Mouse (Mus musculus): Measurements from ENCODE around the gene Nop14.

The Nop14 gene

DNA sequence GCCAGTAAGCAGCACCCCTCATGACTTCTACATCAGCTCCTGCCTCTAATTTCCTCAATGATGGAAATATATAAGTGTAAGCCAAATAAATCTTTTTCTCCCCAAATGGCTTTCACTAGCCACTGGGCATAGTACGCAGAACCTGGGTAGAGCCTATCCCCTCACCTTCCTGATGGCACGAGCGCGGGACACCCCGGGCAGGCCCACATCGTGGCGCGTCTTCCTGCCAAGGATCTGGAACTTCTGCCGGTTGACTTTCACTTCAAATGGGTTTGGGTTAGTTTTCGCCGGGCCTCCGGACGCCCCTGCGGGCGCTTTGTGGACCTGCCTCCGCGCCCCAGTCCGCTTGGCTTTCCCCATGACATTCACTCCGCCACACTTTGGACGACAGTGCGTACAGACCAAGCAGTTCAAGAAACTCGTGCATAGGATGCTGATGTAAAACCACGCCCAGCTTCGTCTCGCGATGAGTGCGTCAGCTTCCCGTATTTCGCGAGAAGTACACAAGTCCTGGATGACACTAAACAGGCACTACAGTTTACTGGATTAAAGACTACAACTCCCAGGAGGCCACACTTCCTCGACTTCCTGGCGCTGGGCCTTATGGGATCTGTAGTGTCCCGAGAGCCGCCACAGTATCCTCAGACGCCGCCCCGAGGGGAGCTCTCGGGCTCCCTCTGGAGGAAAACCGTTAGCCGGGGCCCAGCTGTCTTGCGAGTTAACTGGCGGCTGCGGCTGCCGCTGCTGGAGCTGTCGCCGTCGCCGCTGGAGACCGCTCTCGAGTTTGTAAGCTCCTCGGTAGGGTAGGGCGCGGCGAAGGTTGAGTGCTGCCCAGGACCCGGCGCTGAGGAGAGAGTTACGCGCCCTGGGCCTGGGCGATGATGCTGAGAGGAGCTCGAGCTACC is at the start of gene Nop14, which contains the start of gene Grk4:
TSS of gene Nop14 (minus strand) at position 463 of the 905 bp plus-strand sequence.
TSS of gene Grk4 (plus strand) at position 694 of the 905 bp plus-strand sequence.
- peak; percentile 94 for DNase-seq (ENCODE audit: low spot score)

- no peak for DNase-seq (ENCODE audit: low spot score)
These were observed 48.5 kb upstream of the Nop14 start for GRCm38 (mm10) chr5:34708436-34708835.

GRCm38 (mm10) chr5:34695521-34695920 is 35.6 kb upstream of the Nop14 start:
- DNase-seq (ENCODE audit: low spot score), result no peak

DNA sequence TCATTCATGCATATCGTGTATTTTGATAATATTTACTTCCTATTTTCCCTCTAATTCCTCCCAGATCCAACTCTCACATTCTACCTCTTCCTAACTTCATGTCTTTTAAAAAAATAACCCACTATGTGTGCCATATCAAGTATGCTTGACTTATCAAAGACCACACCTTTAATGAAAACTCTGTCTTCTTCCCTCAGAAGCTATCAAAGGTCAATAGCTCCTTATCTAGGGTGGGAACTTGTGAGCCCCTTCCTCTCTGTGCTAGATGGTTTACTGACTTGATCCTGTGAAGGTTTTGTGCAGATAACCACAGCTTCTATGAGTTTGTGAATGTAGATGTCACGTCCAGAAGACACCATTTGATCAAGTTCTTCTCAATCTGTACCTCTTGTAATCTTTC is 32.8 kb upstream of the Nop14 start:
- no peak for DNase-seq (ENCODE audit: low spot score)

GRCm38 (mm10) chr5:34689868-34690267 is 29.9 kb upstream of the Nop14 start:
- DNase-seq (ENCODE audit: low spot score), result no peak

DNA sequence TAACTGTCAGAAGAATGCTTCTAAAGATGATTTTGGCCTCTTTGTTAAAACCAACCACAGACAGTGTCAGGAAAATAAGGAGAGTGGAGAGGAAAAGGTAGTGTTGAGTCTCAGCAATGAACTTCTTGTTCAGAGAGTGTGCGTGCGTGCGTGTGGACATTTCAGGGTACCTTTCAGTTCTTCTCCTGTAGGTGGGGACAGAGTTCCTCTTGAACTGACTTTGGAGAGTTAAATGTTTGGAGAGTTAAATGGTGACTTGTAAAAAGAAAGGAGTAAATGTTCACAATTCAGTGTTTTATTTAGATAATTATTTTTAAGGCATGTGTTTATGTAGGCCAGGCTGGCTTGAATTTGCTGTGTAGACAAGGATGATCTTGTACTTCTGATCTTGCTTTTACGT is 10.3 kb upstream of the Nop14 start:
- DNase-seq (ENCODE audit: low spot score), result no peak

GRCm38 (mm10) chr5:34669493-34669892 is 9.5 kb upstream of the Nop14 start:
- DNase-seq (ENCODE audit: low spot score), result no peak

DNA sequence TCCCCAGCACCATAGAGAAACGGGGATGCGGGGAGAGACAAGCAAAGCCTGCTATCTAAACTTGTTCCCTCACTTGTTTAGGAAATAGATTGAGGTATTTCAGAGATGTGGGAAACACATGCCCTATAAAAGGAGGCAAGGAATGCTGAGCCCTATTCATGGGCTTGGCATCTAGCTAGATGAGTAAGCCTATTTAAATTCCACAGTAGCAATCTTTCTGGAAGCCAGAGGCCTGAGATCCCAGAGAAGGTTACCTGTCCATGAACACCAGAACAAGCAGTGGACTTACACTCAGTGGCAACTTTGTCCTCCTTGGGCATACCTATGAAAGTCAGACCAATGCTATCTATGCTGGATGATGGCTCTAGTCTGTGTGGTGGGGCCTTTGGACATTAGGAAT is 3.3 kb upstream of the Nop14 start:
- DNase-seq (ENCODE audit: low spot score), result no peak

DNA sequence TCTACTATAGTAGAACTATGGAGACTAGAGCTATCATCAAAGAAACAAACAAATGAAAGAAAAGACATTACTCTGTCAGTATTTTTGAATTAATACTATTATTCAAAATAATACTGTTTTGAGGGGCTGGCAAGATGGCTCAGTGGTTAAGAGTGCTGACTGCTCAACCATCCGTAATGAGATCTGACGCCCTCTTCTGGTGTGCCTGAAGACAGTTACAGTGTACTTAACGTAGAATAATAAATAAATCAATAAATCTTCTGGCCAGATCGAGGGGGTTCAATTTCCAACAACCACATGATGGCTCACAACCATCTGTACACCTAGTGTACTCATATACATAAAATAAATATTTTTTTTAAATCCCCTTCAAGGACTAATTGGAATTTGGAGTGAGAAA is 2.0 kb upstream of the Nop14 start:
- no peak for DNase-seq (ENCODE audit: low spot score)

- DNase-seq (ENCODE audit: low spot score), result no peak
These were observed 713 bp upstream of the Nop14 start for GRCm38 (mm10) chr5:34660591-34661130.

DNA sequence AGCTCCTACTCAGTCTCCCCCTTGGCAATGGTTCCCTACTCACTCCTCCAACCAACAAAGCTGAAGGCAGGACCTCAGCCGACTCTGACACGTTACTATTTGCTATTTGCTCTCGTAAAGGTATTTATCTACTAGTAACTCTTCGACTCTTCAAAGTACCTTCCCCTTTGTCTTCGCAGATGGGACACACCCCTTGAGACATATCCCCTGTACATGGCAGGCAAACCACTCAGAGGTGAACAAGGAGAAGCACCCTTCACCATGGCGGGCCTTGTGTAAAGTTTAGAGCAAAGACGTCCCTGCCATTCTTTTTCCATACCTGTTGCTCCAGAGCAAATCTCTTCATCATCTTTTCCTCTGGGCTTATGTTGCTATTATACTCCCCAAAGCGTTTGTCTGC is 2.4 kb downstream of the Nop14 start:
- no peak for DNase-seq (ENCODE audit: low spot score)

GRCm38 (mm10) chr5:34654881-34655280 is 5.1 kb downstream of the Nop14 start:
- no peak for DNase-seq (ENCODE audit: low spot score)

GRCm38 (mm10) chr5:34652961-34653360 is 7.0 kb downstream of the Nop14 start:
- DNase-seq (ENCODE audit: low spot score), result no peak

- no peak for DNase-seq (ENCODE audit: low spot score)
These were observed 12.4 kb downstream of the Nop14 start for GRCm38 (mm10) chr5:34647581-34647980.

DNA sequence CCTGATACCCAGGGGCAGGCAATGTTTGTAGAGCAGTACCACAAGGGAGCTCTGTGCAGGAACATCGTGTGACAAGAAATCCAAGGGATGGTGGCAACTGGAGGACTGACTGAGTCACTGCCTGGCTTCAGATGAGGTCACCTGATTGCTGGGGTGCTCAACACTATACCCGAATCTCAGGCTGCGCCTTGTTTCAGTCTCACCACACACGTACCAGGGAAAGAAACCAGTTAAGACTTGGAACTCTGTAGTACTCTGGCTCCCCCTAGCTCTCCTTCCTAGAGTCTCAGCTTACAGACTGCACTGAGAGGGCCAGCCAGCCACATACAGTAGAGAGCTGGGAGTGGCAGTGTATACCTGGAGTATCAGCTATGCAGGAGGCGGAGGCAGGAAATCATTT is 17.0 kb downstream of the Nop14 start:
- no peak for DNase-seq (ENCODE audit: low spot score)

DNA sequence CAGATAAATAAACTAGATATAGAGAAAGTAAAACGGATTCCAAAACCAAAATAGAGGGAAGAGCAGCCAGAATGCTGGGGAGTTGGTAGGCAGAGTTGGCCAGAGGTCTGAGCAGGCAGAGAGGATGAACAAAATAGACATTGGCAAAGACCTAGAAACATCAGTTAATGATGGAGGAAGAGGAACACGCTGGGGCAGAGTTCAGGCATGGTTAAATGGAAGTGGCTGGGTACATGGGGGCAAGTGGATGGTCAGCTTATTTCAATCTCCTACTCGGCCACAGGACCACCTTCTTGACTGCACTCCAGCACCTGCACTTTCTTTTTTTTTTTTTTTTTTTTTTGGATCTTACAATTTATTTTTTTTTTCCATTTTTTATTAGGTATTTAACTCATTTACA is 18.0 kb downstream of the Nop14 start:
- no peak for DNase-seq (ENCODE audit: low spot score)

- DNase-seq (ENCODE audit: low spot score), result no peak
These were observed 22.3 kb downstream of the Nop14 start for GRCm38 (mm10) chr5:34637591-34638156.

DNA sequence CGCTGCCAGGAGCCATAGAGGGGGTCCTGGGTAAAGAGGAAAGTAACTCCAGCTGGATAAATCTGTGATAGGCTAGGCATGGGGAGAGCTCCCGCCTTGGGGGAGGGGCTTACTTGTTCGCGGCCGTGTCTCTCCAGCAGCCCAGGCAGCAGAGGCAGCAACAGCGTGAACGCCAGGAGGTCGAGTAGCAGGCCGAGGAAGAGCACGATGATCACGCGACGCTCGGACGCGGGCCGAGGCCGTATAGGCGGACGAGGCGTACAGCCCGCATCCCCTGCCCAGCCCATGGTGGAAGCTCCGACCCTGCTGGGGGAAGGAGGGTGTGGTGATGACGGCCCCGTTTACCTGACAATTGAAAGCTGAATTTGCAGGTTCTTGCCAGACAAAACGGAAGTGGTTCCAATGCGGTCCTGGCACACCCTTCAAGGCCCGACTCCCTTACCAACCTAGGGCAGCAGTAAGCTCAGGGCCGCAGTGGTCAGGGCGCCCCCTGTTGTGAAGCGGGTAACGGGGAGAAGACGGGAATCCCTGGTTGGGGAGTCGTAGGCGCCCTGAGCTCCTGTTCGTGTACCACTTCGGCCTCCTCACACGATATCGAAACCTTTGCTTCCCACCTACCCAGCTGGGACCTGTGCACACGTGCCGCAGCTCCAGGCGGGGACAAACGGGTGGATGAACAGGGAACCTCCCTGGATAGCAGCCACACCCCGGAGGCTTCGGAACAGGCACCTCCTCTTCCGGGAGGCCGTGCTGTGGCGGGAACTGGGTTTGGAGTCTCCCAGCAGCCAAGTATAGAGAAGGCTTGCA is 23.3 kb downstream of the Nop14 start, which contains the start of gene Mfsd10:
TSS of gene Mfsd10 (minus strand) at position 732 of the 807 bp plus-strand sequence.
- DNase-seq (ENCODE audit: low spot score), result peak; percentile 20

DNA sequence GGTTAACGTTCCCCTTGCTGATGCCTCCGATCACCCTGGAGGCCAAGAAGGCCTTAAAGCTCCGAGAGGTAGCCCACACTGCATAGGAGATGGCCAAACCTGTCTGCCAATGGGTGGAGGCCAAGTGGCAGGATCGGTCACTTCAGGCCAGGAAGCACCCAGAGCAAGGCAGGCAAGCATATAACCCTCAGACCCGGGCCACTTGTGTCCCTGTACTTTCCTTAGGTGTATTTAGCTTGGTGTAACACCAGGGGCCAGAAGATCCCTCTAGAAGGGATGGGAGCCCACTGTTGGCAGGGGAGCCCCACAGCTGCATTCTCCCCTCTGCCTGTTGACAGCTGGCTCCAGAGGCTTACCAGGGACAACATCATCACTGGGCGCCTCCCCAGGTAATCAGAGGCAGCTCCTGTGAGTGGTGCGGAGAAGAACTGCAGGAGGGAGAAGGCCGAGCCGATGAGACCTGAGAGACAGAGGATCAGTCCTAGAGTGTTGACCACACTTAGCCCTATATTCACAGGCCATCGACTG is 24.2 kb downstream of the Nop14 start:
- no peak for DNase-seq (ENCODE audit: low spot score)

DNA sequence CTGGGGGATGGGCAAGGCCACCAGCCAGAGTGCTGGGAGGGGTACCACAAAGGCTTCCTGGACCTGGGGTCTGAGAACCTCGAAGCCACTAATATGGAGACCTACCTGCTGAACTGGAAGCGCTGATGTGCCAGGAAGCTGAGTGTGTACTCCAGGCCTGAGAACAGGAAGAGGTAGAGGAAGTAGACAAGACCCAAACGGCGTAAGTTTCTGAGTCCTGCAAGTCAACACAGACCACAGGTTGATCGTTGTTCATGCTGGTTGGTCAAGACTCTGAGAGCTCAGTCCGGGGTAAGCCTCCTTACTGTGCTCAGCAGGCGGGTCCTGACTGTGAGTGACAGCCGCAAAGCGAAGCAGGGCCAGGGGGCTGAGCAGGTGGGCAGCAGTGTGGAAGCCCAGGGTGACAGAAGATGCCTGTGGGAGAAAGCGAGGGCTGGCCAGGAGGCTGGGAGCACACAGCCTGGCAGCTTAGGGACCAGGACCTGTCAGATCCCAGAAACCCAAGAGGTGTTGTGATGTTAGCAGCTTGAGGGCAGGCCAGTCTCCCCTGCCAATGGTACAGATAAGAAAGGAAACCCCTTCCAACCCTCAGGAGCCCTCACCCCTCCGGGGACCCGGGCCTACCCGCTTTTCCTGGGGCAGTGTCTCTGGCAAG is 25.1 kb downstream of the Nop14 start:
- no peak for DNase-seq (ENCODE audit: low spot score)

DNA sequence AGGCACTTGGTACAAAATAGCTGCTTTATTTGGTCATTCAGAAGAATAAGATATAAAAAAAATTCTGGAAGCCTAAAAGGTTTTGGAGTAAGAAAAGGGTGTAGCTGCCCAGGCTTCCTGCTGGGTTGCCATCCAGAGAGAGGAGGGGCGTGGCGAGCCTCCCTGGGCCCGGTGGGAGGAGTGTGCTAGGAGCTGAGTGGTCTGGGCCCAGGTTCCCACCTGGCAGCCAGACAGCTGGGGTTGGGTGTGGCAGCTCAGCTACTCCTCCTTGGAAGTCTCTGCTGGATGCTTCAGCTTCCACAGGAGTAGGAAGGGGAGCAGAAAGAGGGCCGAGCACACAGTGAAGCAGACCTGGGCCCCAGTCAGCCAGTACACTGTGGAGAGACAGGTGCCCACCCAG is 26.3 kb downstream of the Nop14 start:
- DNase-seq (ENCODE audit: low spot score), result no peak

GRCm38 (mm10) chr5:34632996-34633395 is 27.0 kb downstream of the Nop14 start:
- DNase-seq (ENCODE audit: low spot score), result no peak
